Mouse (Mus musculus) testis, adult 2 months (tissue): ENCODE measurements around the gene Prr19.

Experiments
- CTCF ChIP-seq: fragments of 200-500 bp; IDR thresholded peaks from 2 replicates; pipeline ENCODE4 v1.5.1; 2012; ENCODE audit warnings: low read depth, mild to moderate bottlenecking, inconsistent platforms, low read length, moderate library complexity; ENCODE audit not compliant: control insufficient read depth, insufficient read depth, insufficient replicate concordance
- POLR2A ChIP-seq: fragments of 200-500 bp; IDR thresholded peaks from 2 replicates; pipeline ENCODE4 v1.6.1; 2012; ENCODE audit warnings: low read depth, mild to moderate bottlenecking, inconsistent platforms, low read length, moderate library complexity; ENCODE audit not compliant: control insufficient read depth

GRCm38 (mm10) chr7:25294495-25294894 is 6.7 kb upstream of the Prr19 start:
- TF ChIP-seq CTCF (no peak), POLR2A (no peak)
